Mouse (Mus musculus): ENCODE data around the gene Hspa8. TPM values are rescaled to one million over a fixed set of nuclear protein-coding genes. Genes with fewer than 3 reads are reported as not detected.
"Not testable (repeated sequence)": the region's sequence is repeated elsewhere in the genome, so short reads cannot be mapped to it uniquely, and the experiment has no call there.

Gene Hspa8
- polyA plus RNA-seq, 1 experiment: 66.6 TPM

DNA sequence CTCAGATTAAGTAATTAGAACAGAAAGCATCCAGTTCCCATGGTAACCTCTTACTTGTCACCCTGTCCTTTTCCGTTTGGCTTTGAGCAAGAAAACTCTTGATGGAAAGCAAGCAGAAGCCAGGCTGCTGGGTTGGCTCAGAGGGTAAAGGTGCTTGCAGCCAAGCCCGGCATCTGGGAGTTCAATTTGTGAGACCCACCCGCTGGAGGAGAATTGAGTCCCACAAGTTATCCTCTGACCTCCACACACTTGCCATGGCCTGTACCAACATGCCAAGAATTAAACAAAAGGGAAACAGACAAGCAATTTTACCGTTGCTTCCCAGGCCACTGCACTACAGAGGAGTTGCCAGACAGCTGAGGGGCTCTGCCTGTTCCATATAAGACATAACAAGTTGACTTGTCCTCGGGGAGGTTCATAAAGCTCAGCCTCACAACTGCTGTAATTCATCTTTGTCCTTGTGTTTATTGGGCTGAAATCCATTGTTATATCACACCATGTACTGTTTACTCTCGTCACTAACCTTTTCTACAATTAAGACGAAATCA, 34.7 kb upstream of the Hspa8 start:
- Histone ChIP-seq H3K4me1 (ENCODE audit: control insufficient read depth) (no peaks in the 10 kb centered on the region), H3K9me3 (ENCODE audit: control insufficient read depth, low read length) (no peaks in the 10 kb centered on the region), H3K27me3 (ENCODE audit: control insufficient read depth) (no peaks in the 10 kb centered on the region), H3K36me3 (ENCODE audit: control insufficient read depth) (no peaks in the 10 kb centered on the region), H3K4me3 (replicated peaks) (no peak overlapping the region)
- TF ChIP-seq TAL1 (IDR thresholded peaks at IDR 0.05; ENCODE audit: low read length) (no peak), GATA1 (IDR thresholded peaks at IDR 0.05; ENCODE audit: low read length) (no peak)

DNA sequence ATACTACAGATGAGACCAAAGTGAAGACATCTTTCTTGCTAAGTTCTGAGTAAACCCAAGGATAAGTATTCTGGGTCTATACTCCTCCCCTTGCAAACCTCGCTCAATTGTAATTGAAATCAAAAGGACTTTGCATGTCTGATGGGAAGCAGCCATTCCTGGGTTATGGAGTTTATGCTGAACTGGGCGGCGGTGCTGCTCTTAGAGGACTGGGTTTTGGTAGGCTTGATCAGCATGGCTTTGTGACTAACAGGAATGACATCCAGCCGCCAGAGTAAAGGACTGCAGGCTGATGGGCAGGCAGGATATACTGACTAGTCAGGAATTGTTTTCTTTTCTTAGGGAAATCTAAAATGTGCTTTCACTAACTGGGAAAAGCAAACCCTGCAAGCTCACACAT, 32.8 kb upstream of the Hspa8 start:
- no peaks in the 10 kb centered on the region for H3K4me1 ChIP-seq (ENCODE audit: control insufficient read depth)
- no peaks in the 10 kb centered on the region for H3K27me3 ChIP-seq (ENCODE audit: control insufficient read depth)
- no peak overlapping the region for H3K4me3 ChIP-seq (replicated peaks)
- TF ChIP-seq GATA1 (IDR thresholded peaks at IDR 0.05; ENCODE audit: low read length) (no peak), TAL1 (IDR thresholded peaks at IDR 0.05; ENCODE audit: low read length) (no peak)
- no peaks in the 10 kb centered on the region for H3K36me3 ChIP-seq (ENCODE audit: control insufficient read depth)
- no peaks in the 10 kb centered on the region for H3K9me3 ChIP-seq (ENCODE audit: control insufficient read depth, low read length)

DNA sequence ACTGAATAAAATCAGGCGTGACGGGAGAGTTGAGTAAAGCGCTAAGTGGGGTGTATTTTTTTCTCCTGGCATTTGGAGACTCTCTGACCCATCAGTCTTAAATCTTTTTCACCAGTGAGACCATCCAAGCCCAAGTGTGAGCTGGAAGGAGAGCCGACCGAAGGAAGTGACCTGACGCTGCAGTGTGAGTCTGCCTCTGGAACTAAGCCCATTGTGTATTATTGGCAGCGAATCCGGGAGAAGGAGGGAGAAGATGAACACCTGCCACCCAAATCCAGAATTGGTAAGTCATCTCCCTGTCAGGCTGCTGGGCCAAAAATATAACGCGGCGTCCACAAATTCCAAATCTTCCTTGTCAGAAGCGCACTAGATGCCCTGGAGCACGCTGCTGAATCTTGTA, 28.5 kb upstream of the Hspa8 start:
- H3K4me3 ChIP-seq (replicated peaks): no peak overlapping the region
- TF ChIP-seq GATA1 (IDR thresholded peaks at IDR 0.05; ENCODE audit: low read length): no peak
- no peaks in the 10 kb centered on the region for H3K4me1 ChIP-seq (ENCODE audit: control insufficient read depth)
- no peaks in the 10 kb centered on the region for H3K36me3 ChIP-seq (ENCODE audit: control insufficient read depth)
- H3K9me3 ChIP-seq (ENCODE audit: control insufficient read depth, low read length): no peaks in the 10 kb centered on the region
- no peaks in the 10 kb centered on the region for H3K27me3 ChIP-seq (ENCODE audit: control insufficient read depth)

- H3K9me3 ChIP-seq (ENCODE audit: control insufficient read depth, low read length); H3K4me3 ChIP-seq (replicated peaks); H3K27me3 ChIP-seq (ENCODE audit: control insufficient read depth); H3K4me1 ChIP-seq (ENCODE audit: control insufficient read depth); H3K36me3 ChIP-seq (ENCODE audit: control insufficient read depth): not testable (repeated sequence)
Measured at GRCm38 (mm10) chr9:40773142-40773541, 27.6 kb upstream of the Hspa8 start.

- H3K4me3 ChIP-seq (replicated peaks): no peak overlapping the region
- H3K9me3 ChIP-seq (ENCODE audit: control insufficient read depth, low read length): no peaks in the 10 kb centered on the region
- no peaks in the 10 kb centered on the region for H3K36me3 ChIP-seq (ENCODE audit: control insufficient read depth)
- no peaks in the 10 kb centered on the region for H3K4me1 ChIP-seq (ENCODE audit: control insufficient read depth)
- H3K27me3 ChIP-seq (ENCODE audit: control insufficient read depth): no peaks in the 10 kb centered on the region
- no peak for TF ChIP-seq GATA1 (IDR thresholded peaks at IDR 0.05; ENCODE audit: low read length)
- TF ChIP-seq TAL1 (IDR thresholded peaks at IDR 0.05; ENCODE audit: low read length): no peak
Measured at GRCm38 (mm10) chr9:40773869-40774268, 26.9 kb upstream of the Hspa8 start.

DNA sequence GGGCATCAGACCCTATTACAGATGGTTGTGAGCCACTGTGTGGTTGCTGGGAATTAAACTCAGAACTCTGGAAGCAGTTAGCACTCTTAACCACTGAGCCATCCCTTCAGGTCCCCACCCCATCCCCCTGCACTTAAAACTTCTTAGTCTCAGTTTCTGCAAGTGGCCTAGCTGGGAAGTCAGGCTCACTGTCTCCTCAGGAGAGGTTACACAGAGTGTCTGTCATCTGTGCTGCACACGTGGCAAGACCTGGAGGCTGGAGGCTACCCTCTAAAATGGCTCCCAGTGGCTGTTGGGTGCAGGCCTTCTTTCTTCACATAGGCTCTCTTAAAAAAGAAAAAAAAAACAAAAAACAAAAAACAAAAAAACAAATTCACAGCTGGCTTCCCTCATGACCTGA, 24.7 kb upstream of the Hspa8 start:
- TF ChIP-seq GATA1 (IDR thresholded peaks at IDR 0.05; ENCODE audit: low read length) (no peak), TAL1 (IDR thresholded peaks at IDR 0.05; ENCODE audit: low read length) (no peak)
- H3K4me3 ChIP-seq (replicated peaks): no peak overlapping the region
- no peaks in the 10 kb centered on the region for H3K4me1 ChIP-seq (ENCODE audit: control insufficient read depth)
- no peaks in the 10 kb centered on the region for H3K36me3 ChIP-seq (ENCODE audit: control insufficient read depth)
- H3K27me3 ChIP-seq (ENCODE audit: control insufficient read depth): peaks cover 7% of the 10 kb centered on the region
- no peaks in the 10 kb centered on the region for H3K9me3 ChIP-seq (ENCODE audit: control insufficient read depth, low read length)

- no peaks in the 10 kb centered on the region for H3K4me1 ChIP-seq (ENCODE audit: control insufficient read depth)
- no peak overlapping the region for H3K4me3 ChIP-seq (replicated peaks)
- H3K36me3 ChIP-seq (ENCODE audit: control insufficient read depth): no peaks in the 10 kb centered on the region
- H3K27me3 ChIP-seq (ENCODE audit: control insufficient read depth): peaks cover 13% of the 10 kb centered on the region
- no peak for TF ChIP-seq GATA1 (IDR thresholded peaks at IDR 0.05; ENCODE audit: low read length)
- no peak for TF ChIP-seq TAL1 (IDR thresholded peaks at IDR 0.05; ENCODE audit: low read length)
- no peaks in the 10 kb centered on the region for H3K9me3 ChIP-seq (ENCODE audit: control insufficient read depth, low read length)
Measured at GRCm38 (mm10) chr9:40776459-40777248, 24.1 kb upstream of the Hspa8 start.

DNA sequence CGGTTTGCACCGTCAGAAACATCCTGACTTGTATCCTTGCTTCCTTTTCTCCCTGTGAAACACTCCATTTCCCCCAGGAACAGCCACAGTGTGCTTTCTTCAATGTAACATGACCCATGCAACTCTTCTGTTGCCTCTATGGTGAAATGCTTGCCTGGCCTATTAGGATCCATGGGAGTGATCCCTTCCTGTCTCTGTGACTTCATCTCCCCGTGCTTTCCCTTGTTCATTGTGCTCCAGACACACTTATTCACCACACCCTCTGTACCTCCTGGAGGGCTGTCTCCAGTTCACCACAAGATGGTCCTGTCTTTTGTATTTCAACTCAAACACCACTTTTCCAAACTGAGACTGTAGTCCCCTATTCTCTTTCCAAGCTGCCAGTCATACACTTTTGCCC, 20.7 kb upstream of the Hspa8 start:
- Histone ChIP-seq H3K4me3 (replicated peaks) (no peak overlapping the region), H3K4me1 (ENCODE audit: control insufficient read depth) (peaks cover 2% of the 10 kb centered on the region; the same call in 1 of the 2 replicates), H3K9me3 (ENCODE audit: control insufficient read depth, low read length) (no peaks in the 10 kb centered on the region), H3K36me3 (ENCODE audit: control insufficient read depth) (no peaks in the 10 kb centered on the region), H3K27me3 (ENCODE audit: control insufficient read depth) (peaks cover 46% of the 10 kb centered on the region)
- TF ChIP-seq GATA1 (IDR thresholded peaks at IDR 0.05; ENCODE audit: low read length) (no peak), TAL1 (IDR thresholded peaks at IDR 0.05; ENCODE audit: low read length) (no peak)

- Histone ChIP-seq H3K4me3 (replicated peaks) (no peak overlapping the region), H3K27me3 (ENCODE audit: control insufficient read depth) (peaks cover 46% of the 10 kb centered on the region), H3K36me3 (ENCODE audit: control insufficient read depth) (no peaks in the 10 kb centered on the region), H3K4me1 (ENCODE audit: control insufficient read depth) (peaks cover 2% of the 10 kb centered on the region; the same call in 1 of the 2 replicates), H3K9me3 (ENCODE audit: control insufficient read depth, low read length) (no peaks in the 10 kb centered on the region)
- no peak for TF ChIP-seq TAL1 (IDR thresholded peaks at IDR 0.05; ENCODE audit: low read length)
- no peak for TF ChIP-seq GATA1 (IDR thresholded peaks at IDR 0.05; ENCODE audit: low read length)
Measured at GRCm38 (mm10) chr9:40780892-40781725, 19.7 kb upstream of the Hspa8 start.
